Mouse (Mus musculus) heart, embryonic 11.5 days (tissue): ENCODE results near the gene Vmn1r196. TPM values are rescaled to one million over a fixed set of nuclear protein-coding genes. Genes with fewer than 3 reads are reported as not detected.

Source experiments
- ATAC-seq: fragments of 200-750 bp; cut with Nextera tagmentation; replicated peaks from 2 replicates; pipeline ENCODE4 v1.8.0; 2017; ENCODE audit warnings: moderate library complexity; ENCODE audit not compliant: insufficient number of reproducible peaks, low FRiP score, low TSS enrichment
- H3K27ac ChIP-seq: fragments of 300-500 bp; sonication (generic); 2 replicates; pipeline ENCODE4 v1.5.1; 2014; ENCODE audit warnings: mild to moderate bottlenecking, low read depth, low read length
- H3K27me3 ChIP-seq: fragments of 300-500 bp; sonication (generic); 2 replicates; pipeline ENCODE4 v1.6.1; 2014; ENCODE audit warnings: mild to moderate bottlenecking, low read length, mixed read lengths; ENCODE audit not compliant: control insufficient read depth, insufficient read depth
- H3K36me3 ChIP-seq: fragments of 300-500 bp; sonication (generic); 2 replicates; pipeline ENCODE4 v1.6.1; 2014; ENCODE audit warnings: mild to moderate bottlenecking, low read length, moderate library complexity, mixed read lengths; ENCODE audit not compliant: control insufficient read depth, insufficient read depth
- H3K4me1 ChIP-seq: fragments of 300-500 bp; sonication (generic); 2 replicates; pipeline ENCODE4 v1.6.1; 2014; ENCODE audit warnings: low read length; ENCODE audit not compliant: control insufficient read depth, insufficient read depth
- H3K4me2 ChIP-seq: fragments of 300-500 bp; sonication (generic); 2 replicates; pipeline ENCODE4 v1.6.1; 2014; ENCODE audit warnings: mild to moderate bottlenecking, moderate library complexity
- H3K4me3 ChIP-seq: fragments of 300-500 bp; sonication (generic); 2 replicates; pipeline ENCODE4 v1.5.1; 2014; ENCODE audit warnings: low read depth, low read length
- H3K9ac ChIP-seq: fragments of 300-500 bp; sonication (generic); 2 replicates; pipeline ENCODE4 v1.6.1; 2014; ENCODE audit warnings: mild to moderate bottlenecking, low read depth, low read length, moderate library complexity
- H3K9me3 ChIP-seq: fragments of 300-500 bp; sonication (generic); replicated peaks from 2 replicates; pipeline ENCODE4 v1.6.1; 2016; ENCODE audit warnings: low read length; ENCODE audit not compliant: control insufficient read depth
- WGBS: fragments of 180-500 bp; shearing (Covaris S2); extraction: QIAGEN DNeasy Blood & Tissue Kit; methylation state at CpG from one replicate; pipeline ENCODE4 v1.1.7; 2014; ENCODE audit not compliant: insufficient replicate concordance; 5-methylcytosine and 5-hydroxymethylcytosine counted together
- polyA plus RNA-seq: library from polyadenylated mRNA; unstranded; fragments of >200 nt; fragmentation: Nextera tagmentation; extraction: Ambion mirVana; gene quantifications from 2 replicates; pipeline ENCODE4 v1.2.1, GENCODE M21; 2014

Gene Vmn1r196
- polyA plus RNA-seq, 1 experiment from 2014 or later: not detected

DNA sequence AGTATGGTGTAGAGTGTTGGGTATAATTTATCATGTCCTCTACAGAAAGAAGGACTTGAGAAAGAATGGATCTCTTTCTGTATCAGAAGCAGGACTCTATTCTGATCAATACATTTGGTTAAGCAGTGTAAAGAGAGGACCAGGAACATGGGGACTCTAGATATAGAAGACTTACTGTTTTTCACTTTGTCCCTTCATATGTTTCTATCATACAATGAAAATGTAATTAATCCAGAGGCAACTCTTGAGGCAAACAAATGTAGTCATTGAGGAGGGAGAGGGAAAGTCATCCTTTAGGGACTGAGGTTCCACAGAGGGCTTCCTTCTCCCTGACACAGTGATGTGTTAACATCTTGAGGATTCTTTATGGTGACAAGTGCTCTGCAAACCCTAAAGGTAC is 34.6 kb downstream of the Vmn1r196 start, which contains the start of gene Vmn1r197:
Gene Vmn1r197 (plus strand): TSS at position 301 of the 400 bp plus-strand sequence.
- Histone ChIP-seq H3K36me3 (no peaks in the 10 kb centered on the region), H3K27me3 (no peaks in the 10 kb centered on the region), H3K4me2 (no peak within 1 kb of the TSS), H3K4me1 (no peaks in the 10 kb centered on the region), H3K4me3 (no peak within 1 kb of the TSS), H3K27ac (no peak within 1 kb of the TSS), H3K9ac (no peak within 1 kb of the TSS), H3K9me3 (no peaks in the 10 kb centered on the region)
- no peak for ATAC-seq

DNA sequence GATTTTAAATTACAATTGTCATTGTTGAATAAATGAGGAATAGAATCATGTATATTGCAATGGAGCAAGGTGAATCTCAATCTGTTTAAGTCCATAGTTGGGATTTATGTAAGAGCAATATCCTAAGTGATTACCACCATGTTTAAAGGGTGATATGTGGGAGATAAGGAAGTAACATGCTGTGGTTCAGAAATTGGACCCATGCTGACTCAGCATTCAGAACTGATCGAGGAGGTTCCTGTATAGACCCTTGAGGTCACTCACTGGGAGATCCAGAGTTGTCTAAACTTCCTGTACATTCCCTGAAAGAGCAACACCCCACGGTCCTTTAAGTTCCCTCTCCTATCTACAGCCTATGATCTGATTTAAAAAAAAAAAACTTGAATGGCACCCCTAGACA is 43.5 kb downstream of the Vmn1r196 start:
- Histone ChIP-seq H3K27me3 (no peaks in the 10 kb centered on the region), H3K9ac (no peak overlapping the region), H3K4me1 (no peaks in the 10 kb centered on the region), H3K4me2 (no peak overlapping the region), H3K27ac (no peak overlapping the region), H3K36me3 (no peaks in the 10 kb centered on the region), H3K9me3 (no peaks in the 10 kb centered on the region), H3K4me3 (no peak overlapping the region)
- ATAC-seq: no peak
- 55% methylated on average over 2 of the region's 2 CpGs for WGBS

- Histone ChIP-seq H3K27ac (no peak overlapping the region), H3K9ac (no peak overlapping the region), H3K4me3 (no peak overlapping the region), H3K9me3 (no peaks in the 10 kb centered on the region), H3K27me3 (no peaks in the 10 kb centered on the region), H3K4me2 (no peak overlapping the region), H3K4me1 (no peaks in the 10 kb centered on the region), H3K36me3 (no peaks in the 10 kb centered on the region)
- WGBS: 89% methylated on average over 1 of the region's 1 CpGs
- no peak for ATAC-seq
These were observed 45.8 kb downstream of the Vmn1r196 start for GRCm38 (mm10) chr13:22335565-22335964.

Other genes with a start within 250 kb of the Vmn1r196 start
- 12.1 and 15.7 TPM in 2 replicates for gene Hist1h4i, start 248.6 kb upstream of the Vmn1r196 start, polyA plus RNA-seq
- 12.3 and 19.7 TPM in 2 replicates for gene Hist1h2ag, start 247.0 kb upstream of the Vmn1r196 start, polyA plus RNA-seq
- 2.7 and 7.5 TPM in 2 replicates for gene Hist1h2bj, start 246.7 kb upstream of the Vmn1r196 start, polyA plus RNA-seq
- not detected in 2 replicates for gene Vmn1r188, start 205.5 kb upstream of the Vmn1r196 start, polyA plus RNA-seq
- gene Vmn1r189, start 184.1 kb upstream of the Vmn1r196 start, polyA plus RNA-seq: not detected in 2 replicates
- gene Vmn1r191, start 106.0 kb upstream of the Vmn1r196 start, polyA plus RNA-seq: not detected in 2 replicates
- gene Vmn1r192, start 98.8 kb upstream of the Vmn1r196 start, polyA plus RNA-seq: not detected in 2 replicates
- gene Vmn1r193, start 66.8 kb upstream of the Vmn1r196 start, polyA plus RNA-seq: not detected in 2 replicates
- gene Vmn1r194, start 45.7 kb upstream of the Vmn1r196 start, polyA plus RNA-seq: not detected in 2 replicates
- not detected in 2 replicates for gene Vmn1r195, start 19.4 kb upstream of the Vmn1r196 start, polyA plus RNA-seq
- not detected in 2 replicates for gene Vmn1r197, start 34.7 kb downstream of the Vmn1r196 start, polyA plus RNA-seq
- gene Vmn1r198, start 60.4 kb downstream of the Vmn1r196 start, polyA plus RNA-seq: not detected in 2 replicates
- gene Vmn1r199, start 89.9 kb downstream of the Vmn1r196 start, polyA plus RNA-seq: not detected in 2 replicates
- not detected in 2 replicates for gene Vmn1r200, start 100.5 kb downstream of the Vmn1r196 start, polyA plus RNA-seq
- gene Vmn1r201, start 182.0 kb downstream of the Vmn1r196 start, polyA plus RNA-seq: not detected in 2 replicates
- gene Vmn1r202, start 215.5 kb downstream of the Vmn1r196 start, polyA plus RNA-seq: not detected in 2 replicates
- not detected in 2 replicates for gene Vmn1r203, start 228.2 kb downstream of the Vmn1r196 start, polyA plus RNA-seq